Mouse (Mus musculus): ENCODE measurements around the gene Slc25a30.

- TF ChIP-seq TCF12 (IDR thresholded peaks at IDR 0.05; ENCODE audit: insufficient read depth, poor library complexity, severe bottlenecking) = no peak
- no peak for TF ChIP-seq CEBPB (IDR thresholded peaks at IDR 0.05; ENCODE audit: insufficient read depth, poor library complexity, severe bottlenecking)
- no peak for TF ChIP-seq POLR2A (IDR thresholded peaks at IDR 0.05; ENCODE audit: insufficient read length, low read depth)
- no peak for TF ChIP-seq SRF (IDR thresholded peaks at IDR 0.05; ENCODE audit: control insufficient read depth, insufficient read length, low read depth)
- TF ChIP-seq MYOD1 (IDR thresholded peaks at IDR 0.05; ENCODE audit: control insufficient read depth in 1 of 3, insufficient read length in 2 of 3, low read depth in 2 of 3) = no peak
- no peak for TF ChIP-seq MYOG (IDR thresholded peaks at IDR 0.05; ENCODE audit: control insufficient read depth in 1 of 3, insufficient read depth in 1 of 3, insufficient read length in 2 of 3, low read depth in 2 of 3)
- no peak for TF ChIP-seq USF1 (IDR thresholded peaks at IDR 0.05; ENCODE audit: low read depth)
Observed at GRCm38 (mm10) chr14:75790411-75790996, 3.7 kb upstream of the Slc25a30 start.

Measured in myocyte (in vitro differentiated cells).